Mouse (Mus musculus) fat pad, adult 2 months (tissue): ENCODE measurements around the gene Sec24a.
"Not testable (repeated sequence)": the region's sequence is repeated elsewhere in the genome, so short reads cannot be mapped to it uniquely, and the experiment has no call there.

ENCODE experiments used
- DNase-seq: peaks from one replicate; pipeline ENCODE4 v3.0.0-alpha.2; 2011; ENCODE audit warnings: low read depth, low spot score; ENCODE audit errors: extremely low read depth

The Sec24a gene

DNA sequence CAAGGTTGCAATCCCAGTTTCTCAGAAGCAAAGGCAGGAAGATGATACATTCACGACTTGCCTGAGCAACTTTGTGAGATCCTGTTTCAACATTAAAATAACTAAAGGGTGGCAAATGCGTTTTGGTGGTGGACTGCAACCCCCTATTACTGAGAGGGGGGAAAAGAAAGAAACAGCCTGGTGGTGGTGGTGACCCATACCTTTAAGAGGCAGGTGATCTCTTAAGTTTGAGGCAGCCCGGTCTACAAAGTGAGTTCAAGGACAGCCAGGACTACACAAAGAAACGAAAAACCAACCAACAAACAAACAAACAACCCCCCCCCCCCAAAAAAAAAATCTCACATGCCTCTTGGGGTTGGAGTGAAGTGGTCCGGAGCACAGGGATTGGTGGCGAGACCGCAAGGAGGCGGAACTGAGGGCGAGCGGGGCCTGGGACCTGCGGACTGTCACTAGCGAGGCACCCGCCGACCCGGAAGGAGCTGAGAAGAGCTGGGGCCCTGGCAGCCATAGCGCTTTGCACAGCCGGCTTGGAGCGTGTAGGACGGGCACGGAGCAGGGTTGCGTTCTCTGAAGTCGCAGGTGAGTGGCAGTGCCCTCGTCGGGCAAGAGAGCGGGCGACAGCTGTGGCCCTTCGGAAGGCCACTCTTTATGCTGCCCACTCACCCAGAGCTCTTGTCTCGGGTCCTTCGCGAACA is at the start of gene Sec24a, which contains the start of gene Sar1b:
TSS of gene Sec24a (minus strand) at position 422 of the 695 bp plus-strand sequence.
TSS of gene Sar1b (plus strand) at position 475 of the 695 bp plus-strand sequence.
- DNase-seq, result no peak

DNA sequence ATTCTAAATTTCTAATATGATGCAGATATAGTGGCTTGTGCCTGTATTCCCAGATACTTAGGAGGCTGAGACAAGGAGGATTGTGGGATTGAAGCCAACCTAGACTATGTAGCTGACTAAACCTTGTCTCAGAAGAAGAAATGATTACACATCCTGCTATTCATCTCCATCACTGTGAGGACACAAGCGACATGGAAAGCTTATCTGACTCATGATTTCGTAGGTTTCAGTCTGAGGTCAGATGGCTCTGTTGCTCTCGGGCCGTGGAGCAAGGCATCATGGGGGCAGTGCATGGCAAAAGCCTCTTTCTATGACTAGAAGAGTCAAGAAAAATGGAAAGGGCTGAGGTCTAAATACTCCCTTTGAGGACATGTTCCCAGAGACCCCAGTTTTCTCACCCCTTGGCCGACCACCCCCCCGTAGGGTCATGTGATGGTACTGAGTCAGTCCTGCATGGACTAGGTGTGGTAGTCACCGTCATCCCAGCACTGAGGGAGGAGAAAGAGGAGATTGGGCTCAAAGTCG is 48.6 kb upstream of the Sec24a start:
- DNase-seq, result no peak

DNA sequence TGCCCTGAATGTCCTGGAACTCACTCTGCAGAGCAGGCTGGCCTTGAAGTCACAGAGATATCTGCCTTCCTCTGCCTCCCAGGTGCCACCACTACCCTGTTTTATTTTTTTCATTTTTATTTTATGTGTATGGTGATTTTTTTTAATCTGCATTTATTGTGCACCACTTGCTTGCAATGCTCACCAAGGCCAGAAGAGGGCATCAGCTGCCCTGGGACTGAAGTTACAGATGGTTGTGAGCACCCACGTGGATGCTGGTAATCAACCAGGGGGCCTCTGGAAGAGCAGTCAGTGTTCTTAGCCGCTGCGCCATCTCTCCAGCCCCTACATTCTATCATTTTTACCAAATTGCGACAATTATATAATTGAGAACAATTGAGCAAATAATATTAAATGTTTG is 47.8 kb upstream of the Sec24a start:
- no peak for DNase-seq

DNA sequence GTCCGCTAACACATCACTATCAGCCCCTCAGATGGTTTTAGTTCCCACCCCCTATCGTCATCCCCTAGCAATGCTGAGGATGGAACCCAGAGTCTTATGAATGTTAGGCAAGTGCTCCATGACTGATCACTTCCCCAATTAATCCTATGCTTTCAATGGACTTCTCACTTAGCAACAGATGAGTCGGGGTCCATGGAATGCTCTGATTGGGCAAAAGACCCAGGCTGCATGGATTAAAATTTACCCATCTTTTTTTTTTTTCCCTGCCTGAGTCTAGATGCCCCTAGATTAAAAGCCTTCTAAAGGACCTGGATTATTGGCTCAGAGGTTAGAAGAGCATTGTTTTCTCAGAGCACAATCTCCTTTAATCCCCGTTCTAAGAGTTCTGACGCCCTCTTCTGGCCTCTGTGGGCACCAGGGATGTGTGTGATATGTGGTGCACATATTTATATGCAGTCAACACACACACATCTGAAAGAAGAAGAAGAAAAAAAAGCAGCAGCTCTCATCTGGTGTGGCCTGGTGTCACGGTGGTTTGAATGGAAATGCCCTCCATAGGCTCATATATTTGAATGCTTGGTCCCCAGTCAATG is 46.3 kb upstream of the Sec24a start:
- DNase-seq, result no peak

GRCm38 (mm10) chr11:51807108-51807879 is 43.9 kb upstream of the Sec24a start:
- DNase-seq, result no peak

DNA sequence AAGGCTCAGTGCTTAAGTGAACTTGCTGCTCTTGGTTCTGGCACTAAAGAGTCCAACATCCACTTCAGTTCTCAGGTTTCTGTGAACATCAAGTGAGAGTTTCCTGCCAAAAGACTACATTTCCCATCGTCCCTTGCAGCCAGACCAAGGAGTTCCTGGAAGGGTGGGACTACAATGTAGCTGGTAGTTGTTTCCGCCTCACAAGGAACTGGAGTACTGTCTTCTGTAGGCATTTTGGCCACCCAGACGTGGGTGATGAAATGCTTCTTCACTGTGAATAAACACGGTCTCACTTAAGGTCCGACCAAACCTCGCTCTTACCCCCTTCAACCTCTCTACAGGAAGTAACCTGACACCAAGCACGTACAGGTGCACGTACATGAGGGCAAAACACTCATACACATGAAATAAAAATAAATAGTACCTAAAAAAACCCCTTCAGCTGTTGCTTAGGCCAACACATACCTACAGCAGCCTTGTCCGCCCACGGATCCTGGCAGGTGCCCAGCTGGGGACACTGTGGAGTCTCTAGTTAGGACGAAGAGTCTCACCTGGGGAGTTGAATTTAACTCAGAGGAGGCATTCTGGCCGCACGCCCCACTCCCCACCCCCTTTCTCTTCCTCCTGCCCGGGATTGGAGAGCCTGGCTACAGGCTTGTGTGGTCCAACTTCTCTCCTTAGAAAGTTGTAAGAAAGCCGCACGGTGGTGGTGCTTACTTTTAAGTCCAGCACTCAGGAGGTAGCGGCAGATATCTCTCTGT is 42.0 kb upstream of the Sec24a start:
- DNase-seq, result peak; percentile 71

DNA sequence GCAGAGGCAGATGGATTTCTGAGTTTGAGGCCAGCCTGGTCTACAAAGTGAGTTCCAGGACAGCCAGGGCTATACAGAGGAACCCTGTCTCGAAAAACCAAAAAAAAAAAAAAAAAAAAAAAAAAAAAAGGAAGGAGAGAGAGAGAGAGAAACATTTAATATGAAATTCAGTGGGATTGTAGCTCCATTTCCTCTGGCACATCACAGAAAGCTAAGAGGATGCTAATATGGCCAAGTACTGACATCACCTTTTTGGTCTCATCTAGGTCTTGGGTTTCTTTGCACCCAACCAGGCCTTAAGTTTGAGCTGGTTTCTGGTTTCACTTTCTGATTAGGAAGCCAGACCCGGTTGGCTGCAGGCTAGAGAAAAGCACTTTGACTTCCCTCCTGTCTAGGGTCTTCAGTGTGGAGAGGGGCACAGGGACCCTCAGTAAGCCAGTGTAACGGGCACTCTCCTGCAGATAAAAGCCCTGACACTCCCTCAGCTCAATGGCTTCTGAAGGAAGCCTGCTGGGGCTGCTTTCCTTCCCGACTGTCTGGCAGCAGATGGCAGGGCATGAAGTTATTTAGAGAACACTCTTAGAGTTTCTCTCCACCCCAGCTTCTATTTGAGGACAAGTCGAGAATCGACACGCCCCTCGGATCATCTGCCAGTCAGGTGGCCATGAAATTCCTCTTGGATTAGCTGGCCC is 37.3 kb upstream of the Sec24a start:
- DNase-seq, result no peak

GRCm38 (mm10) chr11:51796272-51796671 is 32.8 kb upstream of the Sec24a start:
- DNase-seq, result no peak

GRCm38 (mm10) chr11:51790662-51791061 is 27.2 kb upstream of the Sec24a start:
- no peak for DNase-seq

- not testable (repeated sequence) for DNase-seq
These were observed 26.3 kb upstream of the Sec24a start for GRCm38 (mm10) chr11:51789735-51790134.

DNA sequence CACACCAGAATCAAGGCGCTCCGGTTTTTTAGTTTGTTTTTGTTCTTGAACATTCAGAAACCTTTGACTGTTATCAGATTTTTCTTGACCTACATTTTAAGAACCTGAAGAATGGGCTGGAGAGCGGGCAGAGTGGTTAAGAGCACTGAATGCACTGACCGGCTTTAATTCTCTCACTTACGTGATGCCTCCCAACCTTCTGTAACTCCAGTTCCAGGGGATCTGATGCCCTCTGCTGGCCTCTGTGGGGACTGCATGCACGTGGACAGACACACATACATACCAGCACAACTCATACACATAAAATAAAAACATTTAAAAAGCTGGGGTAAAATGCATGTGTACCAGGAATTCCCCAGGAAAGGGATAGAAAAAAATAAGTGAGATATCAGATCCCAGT is 22.5 kb upstream of the Sec24a start:
- DNase-seq, result no peak

DNA sequence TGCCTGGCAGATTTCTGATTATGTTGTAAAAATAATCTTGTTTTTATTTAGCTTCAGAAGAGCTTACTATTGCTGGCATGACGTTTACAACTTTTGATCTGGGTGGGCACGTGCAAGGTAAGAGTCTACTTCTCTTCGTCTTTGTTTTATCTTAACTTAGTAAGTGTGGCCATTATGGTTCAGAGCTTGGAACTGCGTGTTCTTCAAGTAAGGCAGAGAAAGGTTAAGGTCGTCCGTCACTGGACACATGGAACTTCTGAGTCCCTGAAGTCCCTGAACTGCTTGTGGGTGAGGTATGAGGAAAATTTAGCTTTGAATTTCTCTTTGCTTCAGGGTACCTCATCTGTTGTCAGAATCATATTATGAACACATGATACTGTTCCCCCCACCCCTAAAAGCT is 19.3 kb upstream of the Sec24a start:
- DNase-seq, result no peak

DNA sequence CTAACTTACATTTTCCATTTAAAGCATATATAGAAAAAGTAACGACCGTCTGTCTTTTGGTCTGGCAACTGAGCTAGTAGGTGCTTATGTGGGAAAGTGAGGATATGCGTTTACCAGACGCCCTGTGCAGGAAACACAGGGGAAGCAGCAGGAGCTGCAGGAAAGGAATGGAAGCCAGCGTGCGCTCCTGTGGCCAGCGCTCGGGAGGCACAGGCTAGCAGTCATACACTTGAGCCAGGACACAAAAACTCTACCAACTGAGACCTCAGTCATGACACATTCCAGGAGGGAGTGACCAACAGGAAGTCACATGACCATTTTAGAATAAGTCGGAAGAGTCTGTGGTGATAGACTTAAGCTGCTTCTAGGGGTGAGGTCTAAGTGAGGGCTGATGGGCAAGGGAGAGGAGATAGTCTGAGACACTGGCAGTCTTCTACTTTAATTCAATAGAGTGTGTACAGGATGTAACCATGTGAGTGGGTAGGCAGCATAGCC is 17.4 kb upstream of the Sec24a start:
- DNase-seq, result no peak

DNA sequence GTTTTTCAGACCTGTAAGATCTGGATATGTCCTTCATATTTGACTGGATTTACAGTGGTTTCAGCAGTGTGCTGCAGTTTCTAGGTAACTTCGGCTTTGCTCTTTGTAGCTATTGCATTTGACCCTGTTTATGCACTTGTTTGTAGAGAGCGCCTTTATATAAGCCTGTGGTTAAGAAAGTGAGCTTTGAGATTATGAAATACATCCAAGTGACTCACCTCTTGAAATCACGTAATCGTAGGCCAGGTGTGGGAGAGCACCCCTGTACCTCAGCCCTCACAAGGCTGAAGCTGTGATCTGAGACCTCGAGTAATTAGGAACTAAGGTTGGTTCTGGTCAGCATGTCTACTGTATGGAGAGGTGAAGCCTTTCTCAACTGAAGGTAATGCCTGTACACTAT is 14.0 kb upstream of the Sec24a start:
- DNase-seq, result no peak

GRCm38 (mm10) chr11:51775507-51775906 is 12.1 kb upstream of the Sec24a start:
- no peak for DNase-seq

GRCm38 (mm10) chr11:51768296-51768695 is 4.9 kb upstream of the Sec24a start:
- DNase-seq, result no peak

DNA sequence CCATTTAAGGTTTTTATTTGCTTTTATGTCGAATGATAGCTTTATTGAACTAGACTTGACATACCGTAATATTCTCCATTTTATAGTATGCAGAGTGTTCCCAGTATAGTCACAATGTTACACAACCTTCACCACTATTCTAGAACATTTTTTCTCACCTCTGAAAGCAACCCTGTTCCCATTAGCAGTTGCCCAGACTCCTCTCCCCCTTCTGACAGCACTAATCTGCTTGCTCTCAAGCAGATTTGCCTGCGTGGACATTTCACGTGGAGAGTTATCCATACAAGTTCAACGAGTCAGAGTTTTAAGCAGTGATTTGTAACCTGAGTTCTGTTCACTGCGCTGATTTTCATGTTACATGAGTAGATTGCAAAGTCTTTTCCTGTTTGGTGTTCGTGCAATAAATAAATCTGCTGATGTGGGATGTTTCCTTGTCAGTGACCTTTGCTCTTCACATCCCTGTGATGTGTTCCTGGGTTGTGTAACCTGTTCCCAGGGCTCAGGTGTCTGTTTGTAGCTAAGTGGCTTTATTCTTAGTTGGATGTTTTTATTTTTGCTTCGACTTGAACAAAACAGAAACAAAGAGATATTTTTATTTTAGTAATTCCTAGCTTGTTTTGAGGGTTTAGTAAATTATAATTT is 4.3 kb upstream of the Sec24a start:
- DNase-seq, result no peak

DNA sequence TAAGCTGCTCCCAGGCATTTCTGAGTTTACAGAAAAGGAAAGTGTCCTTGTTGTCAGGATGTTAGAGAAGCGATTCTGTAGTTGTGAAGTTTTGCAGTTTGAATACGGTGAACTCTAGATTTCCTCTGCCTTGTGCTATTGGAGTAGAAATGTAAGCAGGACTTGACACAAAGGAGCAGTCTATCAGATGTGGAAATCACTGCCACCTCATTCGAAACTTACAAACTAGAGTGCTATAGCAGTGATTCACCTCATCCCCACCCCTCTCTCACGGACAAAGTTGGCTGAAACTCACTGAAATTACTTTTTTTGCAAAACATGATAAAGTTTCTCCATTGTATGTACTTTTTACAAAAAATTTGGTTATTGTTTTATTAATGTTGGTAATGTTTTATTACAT is 1.4 kb upstream of the Sec24a start:
- DNase-seq, result no peak

DNA sequence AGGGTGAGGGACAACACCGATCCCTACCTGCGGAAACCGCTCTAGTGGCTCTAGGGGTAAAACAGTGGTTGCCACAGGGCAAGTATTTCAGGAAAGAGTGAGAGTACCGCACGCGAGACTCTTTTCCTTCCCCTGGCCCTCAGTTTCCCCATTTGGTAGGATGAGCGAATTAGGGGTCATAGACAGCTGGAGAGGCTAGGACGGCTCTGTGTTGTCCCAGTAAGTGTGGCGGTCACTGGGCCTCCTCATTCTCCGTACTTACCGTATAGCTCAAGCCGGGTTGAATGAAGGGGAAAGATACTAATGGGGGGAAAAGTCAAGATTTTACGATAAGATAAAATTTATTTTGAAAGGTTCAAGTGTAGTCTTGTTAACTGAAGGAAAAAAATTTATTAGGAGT is 521 bp upstream of the Sec24a start:
- DNase-seq, result no peak

DNA sequence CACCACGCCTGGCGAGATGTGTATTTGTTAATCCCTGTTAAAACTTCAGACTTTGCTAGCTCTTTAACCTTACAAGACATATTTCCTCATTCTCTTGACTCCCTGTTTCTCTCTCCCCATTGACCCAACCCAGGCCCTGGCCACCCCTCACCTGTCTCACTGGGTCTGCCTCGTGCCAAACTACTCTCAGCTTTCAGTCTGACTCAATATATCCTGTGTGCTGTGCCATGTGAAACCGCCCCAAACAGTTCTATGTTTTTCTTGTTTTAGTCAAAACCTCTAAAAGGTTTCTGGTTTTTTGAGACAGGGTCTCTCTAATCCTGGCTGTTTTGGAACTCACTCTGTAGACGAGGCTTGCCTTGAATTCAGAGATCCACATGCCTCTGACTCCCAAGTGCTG is 2.2 kb downstream of the Sec24a start:
- DNase-seq, result no peak
